Mouse (Mus musculus) left cerebral cortex, postnatal 14 days (tissue): ENCODE measurements around the gene Nphp3. TPM values are rescaled to one million over a fixed set of nuclear protein-coding genes. Genes with fewer than 3 reads are reported as not detected.

Source experiments
- DNase-seq, 2 experiments: peaks; one replicate each; pipeline ENCODE4 v3.0.0; 2021 to 2022; ENCODE audit warnings: low spot score in 2 of 2, mixed read lengths in 1 of 2
- intact Hi-C: fragments of 180-260 bp; cut with DNase I; formaldehyde crosslinking; loops from one replicate; pipeline ENCODE4 v1.15.1; 2025
- long read RNA-seq, 2 experiments: library from polyadenylated mRNA; stranded (forward); transcript quantifications; one replicate each; pipeline ENCODE4 v2.0.0; 2021
- total RNA-seq, 2 experiments: library from RNA; stranded (reverse); gene quantifications; 2 replicates each; pipeline ENCODE4 v1.2.3; 2021

The Nphp3 gene
- total RNA-seq: 1 to 10 TPM; 5.5 to 8.4 TPM
- long read RNA-seq, experiment 1, partial matches to known transcripts: 1 of 1 reads
- long read RNA-seq, experiment 1, other reads (novel, unspliced or antisense): 0 of 1 reads
- long read RNA-seq, experiment 2, partial matches to known transcripts: 1 of 3 reads
- long read RNA-seq, experiment 2, other reads (novel, unspliced or antisense): 2 of 3 reads

DNA sequence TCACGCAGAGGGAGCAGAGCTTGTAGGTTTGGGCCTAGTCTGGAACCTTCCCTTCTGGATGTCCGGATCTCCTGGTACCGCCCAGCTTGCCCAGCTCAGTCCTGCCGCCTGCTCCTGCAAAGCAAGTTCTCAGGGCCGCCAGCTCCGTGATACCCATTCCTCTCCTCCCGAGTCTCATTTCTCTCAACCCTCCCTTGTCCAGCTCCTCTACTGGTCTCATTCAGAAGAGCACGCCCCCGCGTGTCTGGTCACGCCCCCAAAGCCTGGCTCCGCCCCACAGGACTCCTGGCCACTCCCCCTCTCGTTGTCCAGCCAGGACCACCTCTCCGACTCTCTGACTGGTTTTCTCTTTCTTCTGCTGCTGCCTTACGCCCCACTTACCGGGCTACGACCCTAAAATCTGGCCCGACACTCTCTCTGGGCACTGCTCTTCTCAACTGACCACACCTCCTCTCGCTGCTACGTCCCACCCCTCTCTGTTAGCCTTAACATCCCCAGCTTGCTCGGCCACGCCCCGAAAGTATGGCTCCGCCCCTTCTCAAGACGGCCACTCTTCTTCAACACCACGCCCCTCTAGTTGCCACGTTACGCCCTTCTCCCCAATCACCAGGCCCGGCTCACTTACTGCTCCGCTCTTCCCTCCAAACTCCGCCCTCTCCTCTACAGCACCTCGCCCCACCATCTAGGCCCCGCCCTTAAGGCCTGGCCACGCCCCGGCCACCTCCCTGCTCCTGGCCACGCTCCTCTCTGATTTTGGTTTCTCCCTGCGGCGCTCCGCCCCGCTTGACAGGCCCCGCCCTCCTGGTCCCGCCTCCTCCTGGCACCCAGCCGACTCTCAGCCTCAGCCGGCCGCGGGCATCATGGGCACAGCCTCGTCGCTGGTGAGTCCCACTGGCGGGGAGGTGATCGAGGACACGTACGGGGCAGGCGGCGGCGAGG, at the start of gene Nphp3:
TSS of gene Nphp3 (plus strand) at position 624 of the 939 bp plus-strand sequence.
- peak; percentile 97 to 100 for DNase-seq
- intact Hi-C loops: loop anchor here (5.0 kb wide), 1 partner anchor 380 kb away; no protein-coding TSS in a partner anchor

DNA sequence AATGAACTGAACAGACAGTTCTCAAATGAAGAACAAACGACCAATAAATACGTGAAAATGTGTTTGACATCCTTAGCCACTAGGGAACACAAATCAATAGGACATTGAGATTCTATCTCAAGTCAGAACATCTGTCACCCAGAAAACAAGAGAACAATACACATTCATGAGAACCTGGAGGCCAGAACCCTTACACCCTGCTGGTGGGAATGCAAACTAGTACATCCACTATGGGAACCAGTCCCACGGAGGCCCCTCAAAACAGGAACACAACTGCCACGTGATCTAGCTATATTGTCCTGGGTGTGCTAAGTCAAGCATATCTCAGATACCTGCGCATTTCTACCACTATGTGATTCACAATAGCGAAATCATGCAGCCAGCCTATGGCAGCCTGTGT, 43.6 kb upstream of the Nphp3 start:
- intact Hi-C loops: no loop called here

DNA sequence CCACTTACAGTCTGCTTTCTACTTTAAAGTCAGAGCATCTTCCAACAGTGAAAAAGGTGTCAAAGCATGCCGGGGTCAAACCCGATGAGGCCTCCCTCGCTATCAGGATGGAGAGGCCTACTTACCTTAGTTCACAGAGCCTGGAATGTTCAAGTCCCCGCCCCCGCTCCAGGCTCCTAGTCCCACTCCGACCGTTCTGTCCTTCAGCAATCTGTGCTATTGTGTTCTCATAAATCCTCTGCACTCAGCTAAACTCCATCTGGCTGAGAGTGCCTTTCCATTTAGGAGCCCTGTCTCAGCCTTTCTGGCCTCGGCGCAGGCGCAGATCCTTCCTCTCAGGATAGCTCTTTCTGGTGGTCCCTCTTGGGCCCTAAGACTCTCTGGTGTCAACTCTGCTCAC, 42.4 kb upstream of the Nphp3 start:
- intact Hi-C loops: no loop called here
- DNase-seq: peak in 1 of 2 experiments; percentile 17

More for the DNA sequence above, 43.6 kb upstream of the Nphp3 start:
- DNase-seq: no peak

DNA sequence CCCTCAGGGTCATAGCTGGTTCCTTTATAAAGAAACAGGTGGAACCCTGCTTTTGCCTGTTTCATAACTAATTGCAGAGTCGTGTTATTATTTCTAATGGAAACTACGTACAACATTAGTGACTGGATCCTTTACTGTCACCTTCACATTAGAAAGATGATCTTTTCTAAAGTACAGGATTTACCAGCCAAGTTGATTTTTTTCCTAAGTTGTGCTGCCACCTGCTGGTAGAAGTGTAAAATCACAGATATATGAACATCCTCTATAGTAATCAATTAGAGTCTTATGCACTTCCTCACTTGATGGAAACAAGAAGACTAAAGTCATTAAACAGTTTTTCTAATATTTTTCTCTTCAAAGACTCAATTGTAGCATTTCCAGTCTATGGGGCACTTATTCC, 5.8 kb upstream of the Nphp3 start:
- peak in 1 of 2 experiments; percentile 57 for DNase-seq
- intact Hi-C loops: loop anchor here (2.0 kb wide), 2 partner anchors 236 to 502 kb away; partner anchors contain the start of gene Tmem108

DNA sequence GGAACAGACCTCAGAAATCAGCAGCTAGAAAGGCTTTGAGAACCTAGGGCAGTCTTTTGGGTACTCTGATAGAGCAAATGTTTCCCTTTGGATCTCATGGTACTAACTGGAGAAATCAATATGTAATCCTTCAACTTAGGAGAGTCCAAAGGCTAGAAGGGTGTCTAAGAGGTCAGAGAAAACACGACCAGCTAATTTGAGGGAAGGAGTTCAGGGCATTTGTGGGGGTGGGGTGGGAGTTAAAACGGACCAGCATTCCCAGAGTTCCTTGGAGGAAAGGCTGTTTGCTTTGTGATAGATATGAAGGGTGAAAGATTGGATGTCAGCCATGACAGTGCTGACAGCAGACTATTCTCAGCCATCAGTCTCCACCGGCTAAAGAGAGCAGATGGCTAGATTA, 1.7 kb upstream of the Nphp3 start:
- intact Hi-C loops: loop anchor here (5.0 kb wide), 1 partner anchor 378 kb away; no protein-coding TSS in a partner anchor

DNA sequence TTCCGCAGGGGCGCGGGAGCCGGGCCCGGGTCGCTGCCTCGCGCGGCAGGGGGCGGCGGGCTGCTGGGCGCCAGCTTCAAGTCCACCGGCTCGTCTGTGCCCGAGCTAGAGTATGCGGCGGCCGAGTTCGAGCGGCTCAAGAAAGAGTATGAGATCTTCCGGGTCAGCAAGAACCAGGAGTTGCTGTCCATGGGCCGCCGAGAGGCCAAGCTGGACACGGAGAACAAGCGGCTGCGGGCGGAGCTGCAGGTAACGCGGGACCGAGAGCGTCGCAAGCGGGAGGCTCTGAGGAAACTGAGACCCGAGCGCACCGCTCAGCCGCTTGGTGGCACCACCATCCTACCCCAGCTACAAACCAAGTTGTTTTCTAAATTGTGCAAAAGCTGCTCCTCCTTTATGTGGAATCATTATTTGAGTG, 578 bp downstream of the Nphp3 start:
- intact Hi-C loops: loop anchor here (5.0 kb wide), 1 partner anchor 381 kb away; no protein-coding TSS in a partner anchor
- peak; percentile 69 to 76 for DNase-seq

More for the DNA sequence above, 1.7 kb upstream of the Nphp3 start:
- no peak for DNase-seq

DNA sequence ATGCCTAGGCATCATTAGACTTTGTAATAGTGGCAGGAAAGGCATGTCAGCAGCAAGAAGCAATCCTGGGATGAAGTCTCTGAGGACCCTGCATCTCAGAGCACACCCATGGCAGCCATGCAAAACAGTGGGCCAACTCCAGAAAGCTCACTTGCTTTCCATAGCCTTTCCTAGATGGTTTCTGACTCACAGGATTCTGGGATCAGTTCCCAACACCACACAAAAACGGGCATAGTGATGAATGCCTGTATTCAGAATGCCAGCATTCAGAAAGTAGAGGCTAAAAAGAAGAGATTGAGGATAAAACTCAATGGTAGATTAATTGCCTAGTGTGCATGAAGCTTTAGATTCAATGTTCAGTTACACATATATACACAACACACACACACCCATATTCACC, 12.2 kb downstream of the Nphp3 start:
- intact Hi-C loops: no loop called here
- peak in 1 of 2 experiments; percentile 17 for DNase-seq

DNA sequence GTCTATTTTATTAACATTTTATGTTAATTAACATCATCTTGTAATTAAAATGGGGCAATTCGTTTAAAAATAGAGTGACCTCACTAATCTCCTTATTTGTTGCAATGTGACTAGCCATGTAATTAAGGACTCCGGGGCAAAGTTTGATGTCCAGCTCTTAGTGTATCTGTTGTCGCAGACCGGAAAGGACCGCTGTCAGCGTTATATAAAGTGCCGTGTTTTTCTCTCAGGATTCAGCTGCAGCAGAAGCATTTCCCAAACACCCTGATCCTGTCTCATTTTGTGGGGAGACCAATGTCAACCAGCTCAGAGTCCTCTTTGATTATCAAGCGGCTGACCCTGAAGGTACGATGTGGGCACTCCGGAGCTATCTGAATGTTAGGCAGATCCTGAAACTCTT, 18.7 kb downstream of the Nphp3 start:
- no peak for DNase-seq
- intact Hi-C loops: no loop called here

DNA sequence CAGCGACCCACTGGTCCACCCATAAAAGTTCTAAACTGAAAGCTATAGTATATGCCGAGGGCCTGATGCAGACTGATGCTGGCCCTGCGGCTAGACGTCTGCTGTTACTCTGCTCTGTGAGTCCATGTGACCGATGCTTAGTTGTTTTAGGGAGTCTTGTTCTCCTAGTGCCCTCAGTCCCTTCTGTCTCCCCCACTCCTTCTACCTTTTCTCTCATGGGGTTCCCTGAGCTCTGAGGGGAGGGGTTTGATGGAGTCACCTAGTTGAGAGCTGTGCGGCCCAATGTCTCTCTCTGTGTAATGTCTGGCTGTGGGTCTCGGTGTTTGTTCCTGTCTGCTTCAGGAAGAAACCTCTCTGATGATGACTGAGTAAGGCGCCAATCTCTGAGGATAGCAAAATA, 24.8 kb downstream of the Nphp3 start:
- DNase-seq: no peak
- intact Hi-C loops: no loop called here

DNA sequence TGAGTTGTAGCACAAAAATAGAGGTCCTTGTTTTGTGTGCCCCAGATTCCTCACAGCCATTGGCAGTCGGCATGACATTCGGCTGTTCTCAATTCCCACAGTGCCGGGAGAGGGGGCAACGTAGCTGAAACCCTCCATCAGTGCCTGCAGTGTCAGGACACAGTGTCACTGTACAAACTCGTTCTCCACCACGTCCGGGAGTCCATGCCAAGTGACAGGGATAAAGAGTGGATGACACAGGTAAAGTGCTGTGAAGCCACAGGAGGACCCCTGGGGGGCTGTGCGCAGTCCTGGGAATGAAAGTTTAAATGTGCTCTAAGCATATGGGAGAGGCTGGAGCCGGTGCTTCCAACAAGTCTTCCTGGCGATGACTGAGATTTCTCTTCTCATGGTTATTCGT, 27.5 kb downstream of the Nphp3 start:
- intact Hi-C loops: no loop called here
- no peak for DNase-seq

DNA sequence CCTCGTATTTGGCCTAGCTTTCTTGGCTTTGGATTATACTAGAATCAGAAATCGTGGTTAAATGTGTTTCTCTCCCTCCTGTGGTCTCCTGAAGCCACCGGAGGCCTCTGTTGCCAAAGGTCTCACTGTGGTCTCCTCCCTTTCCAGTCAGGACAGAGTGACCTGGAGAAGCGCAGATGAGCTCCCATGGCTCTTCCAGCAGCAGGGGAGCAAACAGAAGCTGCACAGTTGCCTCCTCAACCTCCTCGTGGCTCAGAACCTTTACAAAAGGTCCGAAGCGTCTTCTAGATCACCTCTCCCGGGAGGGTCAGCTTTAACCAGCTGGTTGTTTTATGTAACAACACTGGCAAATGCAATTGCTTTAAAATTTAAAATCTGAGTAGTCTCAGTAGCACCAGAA, 31.9 kb downstream of the Nphp3 start:
- DNase-seq: no peak
- intact Hi-C loops: no loop called here

DNA sequence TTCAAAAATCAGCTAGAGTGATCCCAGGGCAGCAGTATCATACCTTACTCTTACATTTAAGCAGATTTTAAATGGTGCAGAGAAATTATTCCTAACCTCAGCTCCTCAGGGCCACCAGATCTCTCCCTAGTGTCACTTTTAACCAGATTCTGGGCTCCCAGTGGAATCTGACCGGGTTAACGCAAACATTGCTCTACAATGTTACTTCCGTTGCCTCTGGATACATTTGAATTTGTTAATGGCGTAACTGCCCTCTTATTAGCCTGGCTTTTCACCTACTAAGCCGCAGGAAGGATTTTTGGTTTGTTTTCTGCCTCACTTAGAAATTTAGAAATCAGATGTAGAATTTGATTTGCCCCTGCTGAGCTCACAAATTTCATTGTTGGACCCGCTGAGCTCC, 32.4 kb downstream of the Nphp3 start:
- no peak for DNase-seq
- intact Hi-C loops: no loop called here

DNA sequence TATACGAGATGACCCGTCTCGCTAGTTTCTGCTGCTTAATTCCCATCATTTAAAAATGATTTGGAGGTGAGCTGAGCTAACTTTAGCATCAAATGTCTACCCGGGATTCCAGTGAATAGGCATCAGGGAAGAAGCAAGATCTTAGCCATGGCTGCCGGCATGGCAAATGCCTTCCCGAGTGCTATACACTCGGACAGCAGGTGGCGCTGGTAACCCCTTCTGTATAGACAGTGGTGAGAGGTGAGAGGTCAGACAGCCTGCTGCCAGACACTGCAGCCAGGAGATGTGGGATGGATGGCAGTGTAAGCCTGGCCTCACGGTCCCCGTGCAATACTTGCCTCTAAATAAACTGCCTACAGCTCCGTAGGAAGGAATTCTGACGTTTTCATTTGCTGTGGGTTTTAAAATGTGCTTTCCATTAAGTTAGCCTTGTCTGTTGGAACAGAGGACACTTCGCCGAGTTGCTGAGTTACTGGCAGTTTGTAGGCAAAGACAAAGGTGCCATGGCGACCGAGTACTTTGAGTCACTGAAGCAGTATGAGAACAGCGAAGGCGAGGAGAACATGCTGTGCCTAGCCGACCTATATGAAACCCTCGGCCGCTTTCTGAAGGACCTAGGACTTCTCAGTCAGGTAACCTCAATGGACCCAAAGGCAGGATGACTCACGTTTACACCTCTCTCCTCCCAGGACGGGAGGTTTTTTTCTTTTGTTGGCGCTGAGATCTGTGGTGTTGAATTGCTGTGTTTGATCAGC, 33.1 kb downstream of the Nphp3 start:
- DNase-seq: peak; percentile 79 to 81
- intact Hi-C loops: no loop called here

DNA sequence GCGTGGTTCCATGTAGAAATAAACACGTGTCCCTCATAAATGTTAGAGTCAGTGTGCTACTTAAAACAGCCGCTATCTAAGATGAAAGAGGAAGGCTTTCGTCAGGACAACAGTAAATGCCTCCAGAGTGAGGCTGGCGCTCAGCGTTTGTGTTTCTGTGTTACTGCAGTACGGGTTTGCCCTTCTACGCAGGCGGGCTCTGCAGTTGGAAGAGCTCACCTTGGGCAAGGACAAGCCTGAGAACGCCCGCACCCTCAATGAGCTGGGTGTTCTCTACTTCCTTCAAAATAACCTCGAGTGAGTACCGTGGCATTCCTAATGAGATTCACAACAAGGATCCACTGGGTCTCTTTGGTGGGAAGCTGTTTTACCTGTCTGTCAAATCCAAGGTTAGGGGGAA, 35.9 kb downstream of the Nphp3 start:
- intact Hi-C loops: no loop called here
- DNase-seq: no peak

DNA sequence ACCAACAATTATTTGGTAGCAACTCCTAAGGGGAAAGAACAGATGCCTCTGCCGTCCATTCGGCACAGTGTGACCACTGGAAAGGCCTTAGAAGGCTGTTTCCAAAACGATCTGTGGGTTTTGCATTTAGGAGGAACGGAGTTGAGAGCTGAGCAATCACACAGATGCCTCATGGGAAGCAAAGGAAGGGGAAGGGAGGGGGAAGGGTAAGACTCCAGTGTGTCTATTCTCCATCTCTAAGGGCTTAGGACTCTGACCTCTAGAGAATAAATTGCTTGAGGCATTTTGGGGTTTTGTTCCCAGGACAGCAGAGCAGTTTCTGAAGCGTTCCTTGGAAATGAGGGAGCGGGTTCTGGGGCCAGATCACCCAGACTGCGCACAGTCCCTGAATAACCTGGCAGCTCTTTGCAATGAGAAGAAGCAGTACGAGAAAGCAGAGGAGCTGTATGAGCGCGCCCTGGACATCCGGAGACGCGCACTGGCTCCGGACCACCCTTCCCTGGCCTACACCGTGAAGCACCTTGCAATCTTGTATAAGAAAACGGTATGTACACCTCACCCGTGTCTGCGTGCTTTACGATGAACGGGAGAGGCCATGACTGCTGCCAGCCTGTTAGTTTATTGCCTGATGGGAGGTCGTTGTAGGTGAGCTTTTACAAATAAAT, 36.8 kb downstream of the Nphp3 start:
- no peak for DNase-seq
- intact Hi-C loops: no loop called here

DNA sequence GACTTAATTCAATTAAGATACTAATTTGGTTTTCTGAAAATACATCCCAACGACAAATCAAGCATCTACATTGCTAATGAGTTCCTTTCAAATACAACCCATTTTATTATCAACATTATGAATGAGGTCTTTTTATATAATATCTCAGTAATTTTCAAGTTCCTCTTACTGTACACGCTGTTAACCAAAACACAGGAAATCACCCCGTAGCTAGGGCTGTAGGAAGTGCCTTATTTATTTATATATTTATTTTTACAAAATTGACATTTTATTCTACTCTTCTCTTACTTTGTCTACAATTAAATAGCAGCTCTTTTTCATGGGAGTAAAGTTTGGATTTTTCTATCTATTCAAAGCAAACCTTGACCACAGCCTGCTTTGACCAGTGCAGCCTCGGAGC, 37.4 kb downstream of the Nphp3 start:
- intact Hi-C loops: no loop called here
- no peak for DNase-seq

DNA sequence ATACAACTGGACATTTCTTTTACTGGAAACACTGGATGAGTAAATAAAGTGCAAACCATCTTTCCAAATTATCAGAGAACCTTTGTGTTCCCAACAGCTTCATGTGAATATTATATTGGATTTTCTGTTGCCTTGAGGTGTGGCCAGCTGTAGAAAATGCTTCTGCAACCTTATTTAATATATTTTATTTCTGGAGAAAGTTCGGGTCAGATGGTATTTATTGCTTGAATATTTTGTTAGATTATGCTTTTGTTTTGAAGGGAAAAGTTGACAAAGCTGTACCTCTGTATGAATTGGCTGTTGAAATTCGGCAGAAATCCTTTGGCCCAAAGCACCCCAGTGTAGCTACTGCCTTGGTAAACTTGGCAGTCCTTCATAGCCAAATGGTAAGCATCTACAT, 38.0 kb downstream of the Nphp3 start, which contains the start of gene Gm28305:
TSS of gene Gm28305 (plus strand) at position 301 of the 400 bp plus-strand sequence.
- DNase-seq: no peak
- intact Hi-C loops: no loop called here

DNA sequence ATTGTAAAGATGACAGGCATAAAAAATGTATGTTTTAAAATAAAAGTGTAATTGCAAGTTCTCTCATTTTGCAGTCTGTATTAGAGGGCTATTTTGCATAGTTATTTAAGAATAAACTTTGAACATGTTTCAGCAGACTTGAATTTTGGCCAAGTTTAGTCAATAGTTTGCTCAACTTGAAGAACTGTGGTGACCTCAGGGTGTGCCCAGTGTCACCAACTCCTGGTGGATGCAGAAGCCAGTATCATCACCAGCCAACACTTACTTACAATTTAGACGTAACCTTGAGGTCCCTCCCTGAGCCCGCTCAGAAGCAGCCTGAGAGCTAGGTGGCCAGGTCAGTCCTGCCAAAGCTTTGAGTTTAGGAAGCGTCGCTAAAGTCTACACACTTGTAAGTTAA, 41.3 kb downstream of the Nphp3 start:
- DNase-seq: no peak
- intact Hi-C loops: no loop called here

DNA sequence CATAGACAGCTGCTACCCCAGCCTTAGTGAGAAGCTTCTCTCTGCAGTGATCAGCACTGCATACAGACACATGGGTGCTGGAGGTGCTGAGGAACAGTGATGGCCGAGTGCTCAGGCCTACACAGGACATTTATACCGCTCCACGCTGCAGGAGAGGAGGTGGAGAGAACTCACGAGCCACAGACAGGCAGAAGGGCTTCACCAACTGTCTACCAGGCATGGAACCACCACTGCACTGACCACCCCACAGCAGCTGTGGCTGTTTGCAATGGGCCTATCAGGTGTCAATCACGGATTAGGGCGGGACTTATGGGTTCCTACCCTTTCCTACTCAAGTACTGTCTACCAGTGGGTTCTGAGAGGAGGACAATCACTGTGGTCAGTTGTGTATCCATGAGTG, 48.7 kb downstream of the Nphp3 start:
- intact Hi-C loops: no loop called here
- no peak for DNase-seq
